Mouse (Mus musculus) regulatory T cell (primary cell): ENCODE data around the gene Rgp1.
"Not testable (repeated sequence)": the region's sequence is repeated elsewhere in the genome, so short reads cannot be mapped to it uniquely, and the experiment has no call there.

Experiments
- in situ Hi-C: fragments of 300-600 bp; cut with MboI, MseI; formaldehyde crosslinking; loops from one replicate; pipeline ENCODE4 v1.15.1; 2025; ENCODE audit warnings: high pct_unique_total_duplicates

Gene Rgp1

GRCm38 (mm10) chr4:43578376-43579204 lies at the start of gene Rgp1, which contains the start of gene Gba2:
TSS of gene Rgp1 (plus strand) at chr4:43578715.
TSS of gene Gba2 (minus strand) at chr4:43578873.
- in situ Hi-C loops = loop anchor here (5.0 kb wide), 1 partner anchor 79 kb away; the partner anchor contains the start of gene Hint2

GRCm38 (mm10) chr4:43530081-43530501 lies 48.4 kb upstream of the Rgp1 start:
- in situ Hi-C loops = no loop called here

GRCm38 (mm10) chr4:43530581-43530980 lies 47.9 kb upstream of the Rgp1 start:
- in situ Hi-C loops = no loop called here

GRCm38 (mm10) chr4:43533270-43533669 lies 45.2 kb upstream of the Rgp1 start:
- in situ Hi-C loops = no loop called here

- in situ Hi-C loops = no loop called here
Observed at GRCm38 (mm10) chr4:43535628-43536027, 42.9 kb upstream of the Rgp1 start.

GRCm38 (mm10) chr4:43536031-43536430 lies 42.5 kb upstream of the Rgp1 start:
- in situ Hi-C loops = no loop called here

GRCm38 (mm10) chr4:43542044-43542443 lies 36.5 kb upstream of the Rgp1 start:
- in situ Hi-C loops = no loop called here

- in situ Hi-C loops = no loop called here
Observed at GRCm38 (mm10) chr4:43546375-43547047, 32.0 kb upstream of the Rgp1 start.

- in situ Hi-C loops = no loop called here
Observed at GRCm38 (mm10) chr4:43547160-43547559, 31.4 kb upstream of the Rgp1 start.

GRCm38 (mm10) chr4:43549055-43549454 lies 29.5 kb upstream of the Rgp1 start:
- in situ Hi-C loops = no loop called here

- in situ Hi-C loops = not testable (repeated sequence)
Observed at GRCm38 (mm10) chr4:43551854-43552253, 26.7 kb upstream of the Rgp1 start.

GRCm38 (mm10) chr4:43552437-43552836 lies 26.1 kb upstream of the Rgp1 start:
- in situ Hi-C loops = no loop called here

- in situ Hi-C loops = no loop called here
Observed at GRCm38 (mm10) chr4:43553891-43554290, 24.6 kb upstream of the Rgp1 start.

- in situ Hi-C loops = no loop called here
Observed at GRCm38 (mm10) chr4:43555926-43556325, 22.6 kb upstream of the Rgp1 start.

- in situ Hi-C loops = no loop called here
Observed at GRCm38 (mm10) chr4:43558028-43558630, 20.4 kb upstream of the Rgp1 start.

- in situ Hi-C loops = no loop called here
Observed at GRCm38 (mm10) chr4:43558631-43559356, 19.7 kb upstream of the Rgp1 start.

- in situ Hi-C loops = loop anchor here (5.0 kb wide), 1 partner anchor 532 kb away; the partner anchor contains the start of gene Pigo
Observed at GRCm38 (mm10) chr4:43559519-43560242, 18.8 kb upstream of the Rgp1 start.

GRCm38 (mm10) chr4:43560243-43560611 lies 18.3 kb upstream of the Rgp1 start:
- in situ Hi-C loops = loop anchor here (5.0 kb wide), 1 partner anchor 533 kb away; the partner anchor contains the start of gene Pigo

GRCm38 (mm10) chr4:43560976-43561375 lies 17.5 kb upstream of the Rgp1 start:
- in situ Hi-C loops = loop anchor here (5.0 kb wide), 1 partner anchor 534 kb away; the partner anchor contains the start of gene Pigo

- in situ Hi-C loops = loop anchor here (5.0 kb wide), 1 partner anchor 534 kb away; the partner anchor contains the start of gene Pigo
Observed at GRCm38 (mm10) chr4:43561436-43561996, 17.0 kb upstream of the Rgp1 start.
